Mouse (Mus musculus) hematopoietic stem cell, adult 5-6 weeks (primary cell): ENCODE measurements around the gene Ltbp1. TPM values are rescaled to one million over a fixed set of nuclear protein-coding genes. Genes with fewer than 3 reads are reported as not detected.
A peak's percentile ranks its signal among the peaks of the same experiment; 100 is the strongest.

Experiments used
- ATAC-seq, 2 experiments: fragments of 125-278 bp in 1 of 2; replicated peaks in 1 of 2; 2 replicates each; pipeline ENCODE4 v1.8.0; 2016 to 2017; ENCODE audit warnings: inconsistent platforms in 2 of 2, mild to moderate bottlenecking in 2 of 2, moderate number of reproducible peaks in 2 of 2, low read depth in 1 of 2, moderate TSS enrichment in 1 of 2; ENCODE audit not compliant: low FRiP score in 2 of 2, poor library complexity in 2 of 2, severe bottlenecking in 2 of 2, insufficient read depth in 1 of 2, low TSS enrichment in 1 of 2
- total RNA-seq: library from RNA; stranded (forward); fragments of 172-1452, 232-1000 nt; gene quantifications from 2 replicates; pipeline ENCODE4 v1.2.3, GENCODE M21; 2017

Ltbp1 gene
- total RNA-seq, 1 experiment from 2014 or later, result 1.0 TPM

GRCm38 (mm10) chr17:75233206-75233605 is 227.8 kb downstream of the Ltbp1 start:
- no peak for ATAC-seq

- peak; percentile 86 to 88 for ATAC-seq
These were observed 228.6 kb downstream of the Ltbp1 start for GRCm38 (mm10) chr17:75233923-75234322.

GRCm38 (mm10) chr17:75235781-75236180 is 230.4 kb downstream of the Ltbp1 start:
- no peak for ATAC-seq

- ATAC-seq, result no peak
These were observed 231.2 kb downstream of the Ltbp1 start for GRCm38 (mm10) chr17:75236543-75236942.

GRCm38 (mm10) chr17:75237456-75237855 is 232.1 kb downstream of the Ltbp1 start:
- ATAC-seq, result no peak

- ATAC-seq, result no peak
These were observed 233.3 kb downstream of the Ltbp1 start for GRCm38 (mm10) chr17:75238655-75239054.

DNA sequence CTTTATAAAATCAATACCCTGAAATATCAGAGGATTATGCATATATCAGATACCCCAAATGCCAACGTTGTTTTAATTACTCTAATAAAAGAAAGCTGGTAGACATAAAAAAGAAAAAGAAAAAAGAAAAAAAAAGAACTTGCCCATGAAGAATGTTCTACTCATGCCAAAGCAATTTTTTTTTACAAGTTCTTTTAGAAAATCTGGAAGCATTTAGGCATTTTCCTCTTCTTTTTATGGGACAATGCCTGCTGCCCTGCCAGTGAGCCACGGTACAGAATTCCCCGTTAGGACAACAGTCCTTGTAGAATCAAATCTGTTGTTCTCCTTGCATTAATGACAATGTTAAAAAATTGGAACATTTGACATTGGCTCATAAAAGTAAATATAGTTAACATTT is 234.2 kb downstream of the Ltbp1 start:
- ATAC-seq, result no peak

DNA sequence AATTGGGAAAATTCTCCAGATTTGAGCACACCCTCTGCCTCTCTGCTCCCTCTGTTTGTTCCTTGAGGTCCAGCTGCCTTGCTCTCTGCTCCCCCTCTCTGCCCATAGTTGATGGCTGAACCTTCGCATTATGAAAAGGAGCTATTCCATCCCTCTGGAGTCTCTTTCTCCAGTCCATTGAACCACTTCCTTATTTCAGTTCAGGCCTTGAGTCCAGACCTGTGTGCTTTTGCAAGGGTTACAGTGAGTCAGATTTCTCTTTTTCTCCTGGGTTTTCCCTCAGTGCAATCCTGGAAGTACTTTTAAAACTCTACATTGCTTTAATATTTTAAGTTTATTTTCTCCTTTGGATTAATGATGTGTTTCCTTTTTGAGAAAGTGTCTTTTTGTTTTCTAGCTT is 236.7 kb downstream of the Ltbp1 start:
- ATAC-seq, result no peak

DNA sequence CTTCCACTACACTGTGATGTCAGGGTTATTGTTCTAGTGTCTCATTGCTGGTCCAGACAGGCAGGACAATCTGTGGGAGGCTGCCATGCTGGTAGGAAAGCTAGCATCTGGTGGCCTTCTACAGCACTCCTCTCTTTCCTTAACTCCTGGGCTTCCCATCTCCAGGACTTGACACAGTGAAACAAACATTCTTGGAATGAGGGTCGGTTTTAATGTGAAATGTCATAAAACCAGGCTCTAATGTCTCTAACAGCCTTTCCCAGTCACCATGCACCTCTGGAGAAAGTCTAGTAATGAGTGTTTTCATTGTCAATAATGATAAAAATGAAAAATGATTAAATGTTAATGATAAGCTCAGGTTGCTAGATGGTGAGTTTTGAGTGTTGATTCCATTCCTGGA is 237.9 kb downstream of the Ltbp1 start:
- no peak for ATAC-seq

- no peak for ATAC-seq
These were observed 238.8 kb downstream of the Ltbp1 start for GRCm38 (mm10) chr17:75244148-75244547.

DNA sequence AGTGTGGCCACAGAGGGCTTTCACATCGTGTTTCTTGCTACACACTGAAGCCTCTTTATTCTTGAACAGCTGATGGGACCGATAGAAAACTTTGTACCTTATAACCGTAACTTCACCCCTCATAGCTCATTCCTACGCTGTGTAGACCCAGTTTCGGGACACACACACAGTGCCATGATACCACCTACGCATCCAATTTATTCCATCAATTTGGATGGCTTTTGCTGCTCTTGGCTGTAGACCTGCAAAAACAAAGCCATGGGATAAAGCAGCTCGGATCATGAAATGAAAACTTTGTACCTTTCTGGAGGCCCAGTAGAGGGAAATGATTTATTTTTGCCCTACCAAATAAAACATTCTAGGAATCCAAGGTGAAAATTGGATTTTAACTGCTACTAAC is 239.7 kb downstream of the Ltbp1 start:
- no peak for ATAC-seq

- no peak for ATAC-seq
These were observed 243.3 kb downstream of the Ltbp1 start for GRCm38 (mm10) chr17:75248632-75249031.

DNA sequence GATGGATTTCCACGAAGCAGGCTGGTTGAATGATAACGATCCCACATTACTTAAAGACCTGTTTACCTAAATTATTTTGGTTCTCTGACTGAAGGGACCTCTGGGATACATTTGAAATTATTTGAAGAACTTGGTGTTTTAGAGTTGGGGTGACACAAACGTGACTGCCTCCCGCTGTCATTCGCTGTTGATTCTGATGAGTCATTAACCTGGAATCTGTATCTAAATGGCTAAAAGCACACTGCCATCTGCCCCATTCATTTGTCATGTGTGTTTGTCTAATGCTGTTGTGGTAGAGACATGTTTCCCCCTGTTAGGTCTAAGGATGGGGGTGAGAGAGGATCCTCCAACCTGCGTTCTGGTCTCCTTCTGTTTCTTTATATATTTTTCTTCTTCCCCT is 245.2 kb downstream of the Ltbp1 start:
- ATAC-seq, result no peak

DNA sequence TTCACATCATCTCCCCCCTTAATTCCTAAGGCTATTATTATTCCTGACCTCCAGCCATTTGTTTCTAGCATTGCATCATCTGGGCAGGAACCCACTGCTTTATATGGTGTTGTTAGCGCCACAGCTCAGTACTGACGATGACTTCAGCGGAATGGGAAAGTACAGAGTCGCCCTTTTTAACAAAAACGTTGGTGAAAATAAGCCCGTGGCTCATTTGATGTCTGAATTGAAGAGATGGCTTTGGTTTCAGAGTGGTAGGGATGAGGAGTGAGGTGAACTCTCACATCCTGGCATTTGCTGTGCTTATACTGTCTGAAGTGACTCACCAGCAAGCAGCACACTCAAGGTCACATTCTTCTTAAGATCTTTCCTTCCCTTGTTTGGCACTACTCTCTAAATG is 245.7 kb downstream of the Ltbp1 start:
- no peak for ATAC-seq

DNA sequence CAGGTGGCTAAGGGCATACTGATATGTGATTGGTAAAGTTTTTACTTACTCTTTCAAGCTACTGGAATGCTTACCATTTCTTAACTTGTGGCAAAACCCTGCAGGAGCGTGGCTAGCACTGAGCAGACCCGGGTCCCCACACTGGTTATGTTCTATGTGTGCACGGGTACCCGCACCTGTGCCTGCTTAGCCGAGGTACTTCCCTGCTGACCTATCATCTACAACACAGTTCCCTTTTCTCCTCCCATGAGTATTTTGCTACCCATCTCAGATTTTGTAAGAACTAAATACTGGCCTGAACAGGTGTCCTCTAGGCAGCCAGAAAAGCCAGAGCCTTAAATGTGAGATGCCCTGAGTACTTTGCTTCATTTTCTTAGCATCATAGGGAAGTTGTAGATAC is 247.2 kb downstream of the Ltbp1 start:
- ATAC-seq, result no peak

DNA sequence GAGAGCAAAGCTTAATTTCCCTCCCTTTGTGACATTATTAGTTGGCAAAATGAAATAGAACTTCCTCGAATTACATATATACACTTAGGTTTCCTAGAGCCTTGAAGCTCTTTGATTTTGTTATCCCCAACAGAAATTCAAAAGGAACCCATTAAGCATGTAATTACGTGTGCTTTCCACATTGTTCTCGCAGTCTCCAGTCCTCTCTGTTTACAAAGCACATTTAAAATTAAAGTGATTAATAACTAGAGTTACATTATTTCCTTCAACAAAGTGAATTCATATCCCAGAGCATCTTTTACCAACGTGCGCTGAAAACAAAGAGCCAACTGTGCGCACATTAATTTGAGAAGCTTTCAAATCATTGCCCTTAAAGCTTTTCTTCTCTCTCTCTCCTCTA is 249.5 kb downstream of the Ltbp1 start:
- no peak for ATAC-seq

DNA sequence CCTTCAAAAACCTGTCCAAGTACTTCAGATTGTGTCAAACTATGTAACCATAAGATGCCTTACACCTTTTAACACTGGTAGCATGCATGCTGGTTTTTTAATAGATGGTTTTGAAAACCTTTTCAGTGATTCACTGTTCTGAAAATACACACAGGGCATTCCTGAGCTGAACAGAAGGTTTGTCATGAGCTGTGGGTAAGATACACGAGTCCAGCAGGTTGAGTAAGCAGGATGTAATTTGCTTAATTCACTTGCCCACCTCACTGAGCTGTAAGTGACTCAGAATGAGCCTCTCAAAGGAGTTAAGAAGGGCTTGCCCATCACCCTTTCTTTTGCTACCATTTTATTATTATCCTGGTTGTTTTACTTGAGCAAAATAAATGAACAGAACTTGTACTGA is 250.6 kb downstream of the Ltbp1 start:
- ATAC-seq, result no peak

DNA sequence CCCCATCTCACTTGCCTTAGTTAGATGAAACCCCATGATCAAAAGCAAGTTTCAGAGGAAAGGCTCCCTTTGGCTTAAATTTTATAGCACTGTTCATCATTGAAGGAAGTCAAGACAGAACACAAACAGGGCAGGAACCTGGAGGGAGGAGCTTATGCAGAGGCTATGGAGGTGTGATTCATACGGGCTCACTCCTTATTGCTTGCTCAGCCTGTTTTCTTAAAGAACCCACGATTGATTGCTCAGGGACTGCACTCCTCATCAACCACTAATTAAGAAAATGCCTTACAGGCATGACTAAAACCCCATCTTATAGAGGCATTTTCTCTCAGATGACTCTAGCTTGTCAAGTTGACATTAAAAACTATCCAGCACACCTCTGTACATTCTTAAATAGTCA is 253.1 kb downstream of the Ltbp1 start:
- ATAC-seq, result no peak

DNA sequence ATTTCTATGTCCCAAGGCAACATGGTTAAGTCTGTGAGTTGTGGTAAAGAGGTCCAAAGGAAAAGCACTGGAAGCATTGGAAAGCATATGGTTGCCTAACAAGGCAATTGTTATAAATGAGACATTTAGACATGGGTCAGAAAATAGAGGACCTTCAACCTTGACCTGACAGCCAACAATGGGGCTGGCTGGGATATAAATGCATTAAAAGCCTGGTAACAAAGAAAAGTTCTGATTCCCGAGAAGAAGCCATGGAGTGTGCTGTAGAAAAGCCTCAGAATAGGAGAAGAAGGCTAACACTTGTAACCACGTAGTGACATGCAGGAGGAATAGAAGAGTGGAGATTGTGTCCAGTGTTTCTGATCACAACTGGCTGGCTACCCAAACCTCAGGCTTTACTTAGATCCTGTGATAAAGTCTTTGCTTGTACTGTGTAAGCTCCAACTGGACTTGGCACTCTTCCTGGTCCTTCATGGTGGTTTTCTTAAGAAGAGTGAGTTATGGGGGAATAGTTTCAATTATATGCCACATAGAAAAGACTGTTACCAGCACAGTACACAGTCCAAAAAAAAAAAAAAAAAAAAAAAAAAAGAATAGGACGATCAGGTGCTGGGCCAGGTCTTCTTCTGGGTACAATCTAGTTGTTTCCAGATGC is 258.1 kb downstream of the Ltbp1 start:
- no peak for ATAC-seq

- ATAC-seq, result no peak
These were observed 263.1 kb downstream of the Ltbp1 start for GRCm38 (mm10) chr17:75268506-75268905.
